Mouse (Mus musculus) G1E (cell line): Measurements from ENCODE around the gene Sycp1. TPM values are rescaled to one million over a fixed set of nuclear protein-coding genes. Genes with fewer than 3 reads are reported as not detected.

Experiments
- ATAC-seq: 2 replicates; pipeline ENCODE4 v1.8.0; 2016; ENCODE audit warnings: mild to moderate bottlenecking; ENCODE audit not compliant: insufficient number of reproducible peaks, poor library complexity, low FRiP score, severe bottlenecking; ENCODE audit errors: extremely low read depth
- DNase-seq: peaks from one replicate; pipeline ENCODE4 v3.0.0; 2012; ENCODE audit warnings: low spot score
- H3K27me3 ChIP-seq: 2 replicates; pipeline ENCODE4 v1.6.1; 2012; ENCODE audit warnings: mild to moderate bottlenecking, low read length, inconsistent platforms; ENCODE audit not compliant: insufficient read depth
- H3K36me3 ChIP-seq: replicated peaks from 2 replicates; pipeline ENCODE3; 2012; ENCODE audit warnings: mild to moderate bottlenecking, inconsistent platforms
- H3K4me1 ChIP-seq: 2 replicates; pipeline ENCODE4 v1.6.1; 2012; ENCODE audit warnings: low read depth, low read length, inconsistent platforms, mixed read lengths; ENCODE audit not compliant: insufficient read depth
- H3K4me3 ChIP-seq: 2 replicates; pipeline ENCODE4 v1.5.1; 2012; ENCODE audit warnings: low read depth, mild to moderate bottlenecking, inconsistent platforms, low read length, moderate library complexity, mixed read lengths
- H3K9me3 ChIP-seq: replicated peaks from 2 replicates; pipeline ENCODE4 v1.6.1; 2012; ENCODE audit warnings: inconsistent platforms
- CTCF ChIP-seq: IDR thresholded peaks from 2 replicates; pipeline ENCODE4 v1.5.1; 2012; ENCODE audit warnings: low read depth, low read length, inconsistent platforms, mixed read lengths
- GATA1 ChIP-seq: IDR thresholded peaks from 2 replicates; pipeline ENCODE4 v1.6.1; 2012; ENCODE audit warnings: borderline replicate concordance, low read length, inconsistent platforms, mixed read lengths
- GATA2 ChIP-seq: IDR thresholded peaks from 2 replicates; pipeline ENCODE4 v1.6.1; 2012; ENCODE audit warnings: low read depth, low read length, inconsistent platforms, borderline replicate concordance
- POLR2AphosphoS5 ChIP-seq: IDR thresholded peaks from 2 replicates; pipeline ENCODE4 v1.6.1; 2012; ENCODE audit warnings: low read depth, low read length, inconsistent platforms; ENCODE audit not compliant: insufficient replicate concordance
- TAL1 ChIP-seq: conservative IDR thresholded peaks from 2 replicates; pipeline ENCODE4 v1.6.1; 2012; ENCODE audit warnings: low read depth, low read length, inconsistent platforms, mixed read lengths
- polyA plus RNA-seq: library from polyadenylated mRNA; stranded (reverse); fragments of >175 nt; gene quantifications from 2 replicates; pipeline ENCODE4 v1.2.3, GENCODE M21; 2012
- total RNA-seq, 2 experiments: library from RNA; stranded (forward) in 1 of 2; stranded (reverse) in 1 of 2; fragments of 200-1000 nt in 1 of 2; fragments of >200 nt in 1 of 2; fragmentation: Nextera tagmentation in 1 of 2; gene quantifications; 2 replicates each; pipeline ENCODE4 v1.2.3; 2014 to 2017

Sycp1 gene
- total and polyA plus RNA-seq, 3 experiments, result 0.22 TPM; not detected in 2

- Histone ChIP-seq H3K36me3 (no peaks in the 10 kb centered on the region), H3K9me3 (no peaks in the 10 kb centered on the region), H3K27me3 (no peaks in the 10 kb centered on the region), H3K4me1 (no peaks in the 10 kb centered on the region), H3K4me3 (no peak within 1 kb of the TSS)
- ATAC-seq (no peak), DNase-seq (no peak)
- TF ChIP-seq POLR2AphosphoS5 (no peak), TAL1 (no peak), CTCF (no peak), GATA2 (no peak), GATA1 (no peak)
Measured at GRCm38 (mm10) chr3:102964033-102964432, 28.1 kb upstream of the Sycp1 start, which contains the start of gene Nr1h5. Gene Nr1h5, minus strand, starts transcription at chr3:102964133.

- no peaks in the 10 kb centered on the region for H3K4me1 ChIP-seq
- TF ChIP-seq GATA2, result no peak
- TF ChIP-seq GATA1, result no peak
- no peak for TF ChIP-seq POLR2AphosphoS5
- TF ChIP-seq TAL1, result no peak
- no peak for TF ChIP-seq CTCF
- ATAC-seq (no peak), DNase-seq (no peak)
- H3K9me3 ChIP-seq, result no peaks in the 10 kb centered on the region
- no peaks in the 10 kb centered on the region for H3K36me3 ChIP-seq
- H3K4me3 ChIP-seq, result no peak overlapping the region
- peaks cover 4% of the 10 kb centered on the region; the same call in 1 of the 2 replicates for H3K27me3 ChIP-seq
Measured at GRCm38 (mm10) chr3:102955596-102955995, 19.7 kb upstream of the Sycp1 start.

- no peaks in the 10 kb centered on the region for H3K4me1 ChIP-seq
- TF ChIP-seq TAL1, result no peak
- TF ChIP-seq POLR2AphosphoS5, result no peak
- TF ChIP-seq CTCF, result no peak
- TF ChIP-seq GATA2, result no peak
- TF ChIP-seq GATA1, result no peak
- H3K4me3 ChIP-seq, result no peak overlapping the region
- H3K36me3 ChIP-seq, result no peaks in the 10 kb centered on the region
- ATAC-seq, result no peak
- H3K27me3 ChIP-seq, result peaks cover 5% of the 10 kb centered on the region; the same call in 1 of the 2 replicates
- no peak for DNase-seq
- H3K9me3 ChIP-seq, result no peaks in the 10 kb centered on the region
Measured at GRCm38 (mm10) chr3:102955143-102955542, 19.2 kb upstream of the Sycp1 start.

GRCm38 (mm10) chr3:102954476-102954875, 18.6 kb upstream of the Sycp1 start:
- Histone ChIP-seq H3K36me3 (no peaks in the 10 kb centered on the region), H3K9me3 (no peaks in the 10 kb centered on the region), H3K4me3 (no peak overlapping the region), H3K4me1 (no peaks in the 10 kb centered on the region), H3K27me3 (peaks cover 5% of the 10 kb centered on the region; the same call in 1 of the 2 replicates)
- DNase-seq (no peak), ATAC-seq (no peak)
- TF ChIP-seq GATA2, result no peak
- TF ChIP-seq TAL1, result no peak
- no peak for TF ChIP-seq CTCF
- no peak for TF ChIP-seq GATA1
- TF ChIP-seq POLR2AphosphoS5, result no peak

GRCm38 (mm10) chr3:102946861-102947260, 11.0 kb upstream of the Sycp1 start:
- no peak; the same call in 1 of the 2 replicates for ATAC-seq
- H3K4me1 ChIP-seq, result no peaks in the 10 kb centered on the region
- no peak for TF ChIP-seq TAL1
- TF ChIP-seq GATA2, result no peak
- no peak for TF ChIP-seq CTCF

GRCm38 (mm10) chr3:102946312-102946711, 10.4 kb upstream of the Sycp1 start:
- peaks cover 2% of the 10 kb centered on the region; the same call in 1 of the 2 replicates for H3K27me3 ChIP-seq
- DNase-seq (no peak), ATAC-seq (no peak)
- no peak for TF ChIP-seq GATA1
- TF ChIP-seq GATA2, result no peak
- no peak for TF ChIP-seq TAL1
- TF ChIP-seq CTCF, result no peak
- TF ChIP-seq POLR2AphosphoS5, result no peak
- H3K4me1 ChIP-seq, result no peaks in the 10 kb centered on the region
- H3K36me3 ChIP-seq, result no peaks in the 10 kb centered on the region
- H3K4me3 ChIP-seq, result no peak overlapping the region
- no peaks in the 10 kb centered on the region for H3K9me3 ChIP-seq

More at GRCm38 (mm10) chr3:102946861-102947260, 11.0 kb upstream of the Sycp1 start:
- peaks cover 3% of the 10 kb centered on the region; the same call in 1 of the 2 replicates for H3K27me3 ChIP-seq
- no peaks in the 10 kb centered on the region for H3K9me3 ChIP-seq
- no peak overlapping the region for H3K4me3 ChIP-seq
- no peaks in the 10 kb centered on the region for H3K36me3 ChIP-seq
- no peak for DNase-seq

- H3K36me3 ChIP-seq, result peaks cover 5% of the 10 kb centered on the region
- DNase-seq (no peak), ATAC-seq (no peak)
- no peaks in the 10 kb centered on the region; the same call in 1 of the 2 replicates for H3K27me3 ChIP-seq
- no peak overlapping the region for H3K4me3 ChIP-seq
- H3K4me1 ChIP-seq, result no peaks in the 10 kb centered on the region
- no peaks in the 10 kb centered on the region for H3K9me3 ChIP-seq
- TF ChIP-seq TAL1 (no peak), GATA1 (no peak)
Measured at GRCm38 (mm10) chr3:102938100-102938499, 2.2 kb upstream of the Sycp1 start.
